In the genomic region with DNA sequence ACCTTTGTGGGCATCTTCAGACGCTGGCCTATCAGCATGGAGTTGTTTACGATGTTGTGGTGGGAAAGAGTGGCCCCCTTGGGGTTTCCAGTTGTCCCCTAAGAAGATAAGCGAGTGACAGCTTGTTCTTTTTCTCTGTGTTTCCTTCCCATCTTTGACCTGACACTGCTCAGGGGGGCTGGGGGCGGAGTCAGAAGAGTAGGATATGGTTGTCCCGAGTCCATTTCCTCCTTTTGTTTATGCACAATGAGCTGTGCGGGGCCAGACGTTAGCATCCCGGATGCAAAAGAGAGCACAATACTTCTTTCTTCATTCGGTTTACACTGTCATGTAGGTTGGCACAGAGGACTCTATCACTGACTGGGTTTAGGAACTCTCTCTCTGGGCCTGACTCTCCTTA, we compare ENCODE assay signal across 12 mouse cellular contexts. TPM values are rescaled to one million over a fixed set of nuclear protein-coding genes. Genes with fewer than 3 reads are reported as not detected.
A peak's percentile ranks its signal among the peaks of the same experiment; 100 is the strongest.
DNase-seq lines count a peak whose midpoint lies in the region; ATAC-seq and TF ChIP-seq lines count a peak whose summit lies in the region.
"Had no signal": no experiment of that assay in that cellular context is flagged by ENCODE, and none has a peak within 500 bp of the region (broad histone marks: within the 10 kb centered on the region; RNA-seq: fewer than 3 reads in every experiment).

No protein-coding gene starts in this region.

- no peak overlapping the region for H3K4me2 ChIP-seq in lung, embryonic 16.5 days (ENCODE audit: low read depth, low read length)
- no peak overlapping the region for H3K4me2 ChIP-seq in forebrain, embryonic 13.5 days
- H3K4me2 ChIP-seq: hindbrain, embryonic 15.5 days had no signal

- peak; percentile 75 for ATAC-seq in lung, embryonic 16.5 days (ENCODE audit: low read depth)
- no peak for ATAC-seq in erythroblast, adult 5-6 weeks (replicated peaks; ENCODE audit: low FRiP score, poor library complexity, severe bottlenecking)
- no peak for ATAC-seq in forebrain, embryonic 13.5 days

- no peaks in the 10 kb centered on the region for H3K27me3 ChIP-seq in kidney, adult 2 months (replicated peaks; ENCODE audit: control insufficient read depth, insufficient read depth, low read length)
- H3K27me3 ChIP-seq in lung, embryonic 16.5 days (ENCODE audit: control insufficient read depth, insufficient read depth, low read depth, low read length), result no peaks in the 10 kb centered on the region
- H3K27me3 ChIP-seq in forebrain, embryonic 13.5 days, result peaks cover 7% of the 10 kb centered on the region

- H3K36me3 ChIP-seq in kidney, adult 2 months (ENCODE audit: control insufficient read depth, insufficient read depth, low read length), result no peaks in the 10 kb centered on the region
- H3K36me3 ChIP-seq in lung, embryonic 16.5 days (ENCODE audit: control insufficient read depth, insufficient read depth, low read length), result no peaks in the 10 kb centered on the region; the same call in 1 of the 2 replicates
- H3K36me3 ChIP-seq in forebrain, embryonic 13.5 days (ENCODE audit: poor library complexity, severe bottlenecking), result 0 out of 2 replicates have a peak, but pooled peaks cover 3% of the 10 kb centered on the region
- H3K36me3 ChIP-seq: hindbrain, embryonic 15.5 days had no signal

- peak; percentile 57 for DNase-seq in adrenal gland, adult 2 months
- no peak for DNase-seq in adrenal gland, adult 18-20 months (ENCODE audit: low spot score in 2 of 2)
- DNase-seq in kidney, adult 2 months, result peak; percentile 85
- no peak for DNase-seq in Muller cell, postnatal 12 days (ENCODE audit: inconsistent ontology term)
- DNase-seq: embryo, embryonic 11 days; right cerebral cortex, postnatal 25 days had no signal

- no peaks in the 10 kb centered on the region for H3K9me3 ChIP-seq in lung, embryonic 16.5 days (ENCODE audit: control insufficient read depth, low read length)
- no peaks in the 10 kb centered on the region for H3K9me3 ChIP-seq in forebrain, embryonic 13.5 days (replicated peaks)
- H3K9me3 ChIP-seq: hindbrain, embryonic 15.5 days had no signal

- H3K27ac ChIP-seq in brown adipose tissue, adult 24 weeks (replicated peaks; ENCODE audit: low read depth, low read length), result peak overlapping the region; percentile 95
- H3K27ac ChIP-seq in kidney, adult 2 months (ENCODE audit: insufficient read depth, low read depth, low read length), result peak overlapping the region; percentile 71
- peak overlapping the region; percentile 58 for H3K27ac ChIP-seq in lung, embryonic 16.5 days (ENCODE audit: low read length)
- H3K27ac ChIP-seq in forebrain, embryonic 13.5 days, result no peak overlapping the region
- H3K27ac ChIP-seq: hindbrain, embryonic 15.5 days had no signal

- 63% methylated on average over 9 of the region's 9 CpGs for WGBS in kidney, adult 2 months
- WGBS in lung, embryonic 16.5 days, result 51% methylated on average over 9 of the region's 9 CpGs
- 50% methylated on average over 9 of the region's 9 CpGs for WGBS in forebrain, embryonic 13.5 days

- H3K4me1 ChIP-seq in brown adipose tissue, adult 24 weeks (ENCODE audit: control insufficient read depth, insufficient read depth, insufficient read length, low read length), result peaks cover 8% of the 10 kb centered on the region
- H3K4me1 ChIP-seq in kidney, adult 2 months (ENCODE audit: control insufficient read depth, insufficient read depth, low read length), result no peaks in the 10 kb centered on the region
- H3K4me1 ChIP-seq in lung, embryonic 16.5 days (replicated peaks; ENCODE audit: control insufficient read depth, insufficient read depth, low read length), result no peaks in the 10 kb centered on the region
- no peaks in the 10 kb centered on the region for H3K4me1 ChIP-seq in forebrain, embryonic 13.5 days
- H3K4me1 ChIP-seq: hindbrain, embryonic 15.5 days had no signal

- no peak overlapping the region for H3K9ac ChIP-seq in lung, embryonic 16.5 days (ENCODE audit: low read length)
- H3K9ac ChIP-seq in forebrain, embryonic 13.5 days, result no peak overlapping the region
- H3K9ac ChIP-seq: hindbrain, embryonic 15.5 days had no signal

- no peak for TF ChIP-seq CTCF in kidney, adult 2 months (conservative IDR thresholded peaks at IDR 0.05; ENCODE audit: insufficient read depth, insufficient read length, low read depth, low read length)

- H3K4me3 ChIP-seq in brown adipose tissue, adult 24 weeks (ENCODE audit: insufficient read depth, low read depth, low read length), result no peak overlapping the region
- no peak overlapping the region for H3K4me3 ChIP-seq in kidney, adult 2 months (ENCODE audit: insufficient read depth, low read depth, low read length)
- H3K4me3 ChIP-seq in lung, embryonic 16.5 days (ENCODE audit: low read length), result no peak overlapping the region
- H3K4me3 ChIP-seq in forebrain, embryonic 13.5 days, result no peak overlapping the region
- H3K4me3 ChIP-seq: hindbrain, embryonic 15.5 days had no signal

- no peak for TF ChIP-seq POLR2A in kidney, adult 2 months (IDR thresholded peaks at IDR 0.05; ENCODE audit: low read depth, low read length)

RNA-seq across cellular contexts. Expression of a gene that starts 5.8 kb away (rescaled TPM):
- not detected for total RNA-seq in adrenal gland, adult 2 months (2021)
- polyA plus RNA-seq in adrenal gland, adult 2 months (2012; rRNA removed), result 0.06 and 0.13 TPM in 2 replicates
- total RNA-seq in adrenal gland, adult 18-20 months (2021), result not detected
- polyA plus RNA-seq in brown adipose tissue, adult 24 weeks (2012; ENCODE audit: insufficient read depth, insufficient read length, missing spikeins), result not detected in 2 replicates
- polyA plus RNA-seq in kidney, adult 2 months (2012; rRNA removed), result 0.10 and 0.22 TPM in 2 replicates
- 5.8 and 7.6 TPM in 2 replicates for polyA plus RNA-seq in lung, embryonic 16.5 days (2015; fragmentation: Nextera tagmentation; extraction: Ambion mirVana)
- total RNA-seq in erythroblast, adult 5-6 weeks (2015; ENCODE audit: low replicate concordance), result not detected in 2 replicates
- not detected in 2 replicates for total RNA-seq in erythroblast, adult 5-6 weeks (2017; ENCODE audit: low replicate concordance)
- 0.14 and 0.19 TPM in 2 replicates for polyA plus RNA-seq in forebrain, embryonic 13.5 days (2015; fragmentation: Nextera tagmentation; extraction: Ambion mirVana)
- total RNA-seq: megakaryocyte progenitor cell, adult 5-6 weeks had no signal

RNA-seq across cellular contexts. Expression of a gene that starts 21.6 kb away (rescaled TPM):
- total RNA-seq in adrenal gland, adult 2 months (2021), result 10 to 100 TPM in 1 of 2 experiments, 1 to 10 TPM in 1; 8.4 to 13.4 TPM
- 25.8 and 27.0 TPM in 2 replicates for polyA plus RNA-seq in adrenal gland, adult 2 months (2012; rRNA removed)
- total RNA-seq in adrenal gland, adult 18-20 months (2021), result 10 to 100 TPM; 12.2 to 16.7 TPM
- 4.2 and 5.3 TPM in 2 replicates for polyA plus RNA-seq in brown adipose tissue, adult 24 weeks (2012; ENCODE audit: insufficient read depth, insufficient read length, missing spikeins)
- 8.6 and 10.1 TPM in 2 replicates for polyA plus RNA-seq in kidney, adult 2 months (2012; rRNA removed)
- 3.4 and 4.2 TPM in 2 replicates for polyA plus RNA-seq in lung, embryonic 16.5 days (2015; fragmentation: Nextera tagmentation; extraction: Ambion mirVana)
- total RNA-seq in erythroblast, adult 5-6 weeks (2015; ENCODE audit: low replicate concordance), result not detected in 2 replicates
- total RNA-seq in erythroblast, adult 5-6 weeks (2017; ENCODE audit: low replicate concordance), result 0.34 and 2.0 TPM in 2 replicates
- 3.1 and 3.7 TPM in 2 replicates for polyA plus RNA-seq in forebrain, embryonic 13.5 days (2015; fragmentation: Nextera tagmentation; extraction: Ambion mirVana)

RNA-seq across cellular contexts. Expression of a gene that starts 31.1 kb away (rescaled TPM):
- 100 to 1,000 TPM; 146 to 155 TPM for total RNA-seq in adrenal gland, adult 2 months (2021)
- polyA plus RNA-seq in adrenal gland, adult 2 months (2012; rRNA removed), result 149 and 167 TPM in 2 replicates
- total RNA-seq in adrenal gland, adult 18-20 months (2021), result 100 to 1,000 TPM; 143 to 171 TPM
- 70.3 and 94.2 TPM in 2 replicates for polyA plus RNA-seq in brown adipose tissue, adult 24 weeks (2012; ENCODE audit: insufficient read depth, insufficient read length, missing spikeins)
- 29.6 and 36.2 TPM in 2 replicates for polyA plus RNA-seq in kidney, adult 2 months (2012; rRNA removed)
- 5.7 and 6.6 TPM in 2 replicates for polyA plus RNA-seq in lung, embryonic 16.5 days (2015; fragmentation: Nextera tagmentation; extraction: Ambion mirVana)
- total RNA-seq in erythroblast, adult 5-6 weeks (2015; ENCODE audit: low replicate concordance), result 6.3 and 10.8 TPM in 2 replicates
- total RNA-seq in erythroblast, adult 5-6 weeks (2017; ENCODE audit: low replicate concordance), result 0.26 and 2.5 TPM in 2 replicates
- polyA plus RNA-seq in forebrain, embryonic 13.5 days (2015; fragmentation: Nextera tagmentation; extraction: Ambion mirVana), result 1.4 and 1.8 TPM in 2 replicates

RNA-seq across cellular contexts. Expression of a gene that starts 49.1 kb away (rescaled TPM):
- 1 to 10 TPM; 3.8 to 6.7 TPM for total RNA-seq in adrenal gland, adult 2 months (2021)
- 0.49 and 0.84 TPM in 2 replicates for polyA plus RNA-seq in adrenal gland, adult 2 months (2012; rRNA removed)
- total RNA-seq in adrenal gland, adult 18-20 months (2021), result 10 to 100 TPM in 1 of 2 experiments, 1 to 10 TPM in 1; 7.4 to 12.4 TPM
- polyA plus RNA-seq in brown adipose tissue, adult 24 weeks (2012; ENCODE audit: insufficient read depth, insufficient read length, missing spikeins), result not detected in 2 replicates
- polyA plus RNA-seq in kidney, adult 2 months (2012; rRNA removed), result 5.0 TPM in 2 replicates
- polyA plus RNA-seq in lung, embryonic 16.5 days (2015; fragmentation: Nextera tagmentation; extraction: Ambion mirVana), result 8.4 and 8.7 TPM in 2 replicates
- not detected in 2 replicates for total RNA-seq in erythroblast, adult 5-6 weeks (2015; ENCODE audit: low replicate concordance)
- total RNA-seq in erythroblast, adult 5-6 weeks (2017; ENCODE audit: low replicate concordance), result not detected in 2 replicates
- polyA plus RNA-seq in forebrain, embryonic 13.5 days (2015; fragmentation: Nextera tagmentation; extraction: Ambion mirVana), result 2.2 and 2.5 TPM in 2 replicates

RNA-seq across cellular contexts. Expression of a gene that starts 59.0 kb away (rescaled TPM):
- 100 to 1,000 TPM; 119 to 128 TPM for total RNA-seq in adrenal gland, adult 2 months (2021)
- 51.9 and 66.4 TPM in 2 replicates for polyA plus RNA-seq in adrenal gland, adult 2 months (2012; rRNA removed)
- total RNA-seq in adrenal gland, adult 18-20 months (2021), result 100 to 1,000 TPM; 124 to 133 TPM
- polyA plus RNA-seq in brown adipose tissue, adult 24 weeks (2012; ENCODE audit: insufficient read depth, insufficient read length, missing spikeins), result 60.1 and 63.6 TPM in 2 replicates
- 43.4 and 43.6 TPM in 2 replicates for polyA plus RNA-seq in kidney, adult 2 months (2012; rRNA removed)
- 155 and 167 TPM in 2 replicates for polyA plus RNA-seq in lung, embryonic 16.5 days (2015; fragmentation: Nextera tagmentation; extraction: Ambion mirVana)
- total RNA-seq in erythroblast, adult 5-6 weeks (2015; ENCODE audit: low replicate concordance), result 15.7 and 21.1 TPM in 2 replicates
- total RNA-seq in erythroblast, adult 5-6 weeks (2017; ENCODE audit: low replicate concordance), result 20.0 and 27.6 TPM in 2 replicates
- polyA plus RNA-seq in forebrain, embryonic 13.5 days (2015; fragmentation: Nextera tagmentation; extraction: Ambion mirVana), result 165 and 182 TPM in 2 replicates

Comparison
In these comparisons a context has a peak if more than half of its experiments do, and no peak if none do; other contexts are left out.
1. DNase-seq: peak in adrenal gland, adult 2 months (single experiment) and kidney, adult 2 months (single experiment); none in adrenal gland, adult 18-20 months (0 of 2) and Muller cell, postnatal 12 days (single experiment).